Mouse (Mus musculus) heart, adult 9 months (tissue): ENCODE measurements around the gene A2ml1.

Experiments used
- DNase-seq, 2 experiments: peaks; one replicate each; pipeline ENCODE4 v3.0.0; 2022; ENCODE audit warnings: low spot score in 2 of 2

The A2ml1 gene

GRCm38 (mm10) chr6:128549463-128550452 is 31.6 kb downstream of the A2ml1 start:
- no peak for DNase-seq

GRCm38 (mm10) chr6:128548532-128548931 is 32.9 kb downstream of the A2ml1 start:
- no peak for DNase-seq

GRCm38 (mm10) chr6:128545402-128545801 is 36.0 kb downstream of the A2ml1 start:
- DNase-seq, result no peak

GRCm38 (mm10) chr6:128543226-128543625 is 38.2 kb downstream of the A2ml1 start:
- DNase-seq, result no peak

- DNase-seq, result no peak
Observed at GRCm38 (mm10) chr6:128535250-128535649, 46.2 kb downstream of the A2ml1 start.

- no peak for DNase-seq
Observed at GRCm38 (mm10) chr6:128533296-128533695, 48.1 kb downstream of the A2ml1 start.

GRCm38 (mm10) chr6:128532701-128533100 is 48.7 kb downstream of the A2ml1 start:
- DNase-seq, result no peak

- no peak for DNase-seq
Observed at GRCm38 (mm10) chr6:128528491-128528890, 52.9 kb downstream of the A2ml1 start.

GRCm38 (mm10) chr6:128527110-128527509 is 54.3 kb downstream of the A2ml1 start:
- no peak for DNase-seq

- no peak for DNase-seq
Observed at GRCm38 (mm10) chr6:128526601-128527000, 54.8 kb downstream of the A2ml1 start, which contains the start of gene Pzp. TSS of gene Pzp (minus strand) at chr6:128526720.

GRCm38 (mm10) chr6:128525801-128526200 is 55.6 kb downstream of the A2ml1 start:
- DNase-seq, result no peak

GRCm38 (mm10) chr6:128523360-128523759 is 58.0 kb downstream of the A2ml1 start:
- no peak for DNase-seq

GRCm38 (mm10) chr6:128519159-128519558 is 62.2 kb downstream of the A2ml1 start:
- no peak for DNase-seq

GRCm38 (mm10) chr6:128505676-128506236 is 75.7 kb downstream of the A2ml1 start:
- DNase-seq, result no peak

GRCm38 (mm10) chr6:128504743-128505142 is 76.7 kb downstream of the A2ml1 start:
- no peak for DNase-seq

GRCm38 (mm10) chr6:128495346-128495745 is 86.1 kb downstream of the A2ml1 start:
- no peak for DNase-seq

GRCm38 (mm10) chr6:128494646-128495331 is 86.6 kb downstream of the A2ml1 start:
- peak; percentile 18 to 36 for DNase-seq

- DNase-seq, result no peak
Observed at GRCm38 (mm10) chr6:128491916-128492315, 89.5 kb downstream of the A2ml1 start.

GRCm38 (mm10) chr6:128490141-128490540 is 91.3 kb downstream of the A2ml1 start:
- DNase-seq, result no peak
